Mouse (Mus musculus) embryonic facial prominence, embryonic 14.5 days (tissue): ENCODE results near the gene Foxp1. TPM values are rescaled to one million over a fixed set of nuclear protein-coding genes. Genes with fewer than 3 reads are reported as not detected.
A peak's percentile ranks its signal among the peaks of the same experiment; 100 is the strongest.

Experiments used
- ATAC-seq: fragments of 200-750 bp; cut with Nextera tagmentation; 2 replicates; pipeline ENCODE4 v1.8.0; 2017; ENCODE audit warnings: low read depth, moderate number of reproducible peaks, moderate TSS enrichment
- DNase-seq: peaks from one replicate; pipeline ENCODE4 v3.0.0-alpha.2; 2015; ENCODE audit warnings: low spot score
- H3K27ac ChIP-seq: fragments of 300-500 bp; sonication (generic); replicated peaks from 2 replicates; pipeline ENCODE4 v1.5.1; 2014; ENCODE audit warnings: low read depth, mild to moderate bottlenecking, low read length, moderate library complexity
- H3K27me3 ChIP-seq: fragments of 300-500 bp; sonication (generic); replicated peaks from 2 replicates; pipeline ENCODE4 v1.6.1; 2014; ENCODE audit warnings: low read length; ENCODE audit not compliant: control insufficient read depth, insufficient read depth
- H3K36me3 ChIP-seq: fragments of 300-500 bp; sonication (generic); 2 replicates; pipeline ENCODE4 v1.6.1; 2014; ENCODE audit warnings: low read length, mixed read lengths; ENCODE audit not compliant: control insufficient read depth, insufficient read depth
- H3K4me1 ChIP-seq: fragments of 300-500 bp; sonication (generic); 2 replicates; pipeline ENCODE4 v1.6.1; 2014; ENCODE audit warnings: antibody characterized with exemption, low read length; ENCODE audit not compliant: control insufficient read depth, insufficient read depth
- H3K4me2 ChIP-seq: fragments of 300-500 bp; sonication (generic); 2 replicates; pipeline ENCODE4 v1.6.1; 2014; ENCODE audit warnings: low read depth, mild to moderate bottlenecking, low read length, moderate library complexity, mixed read lengths
- H3K4me3 ChIP-seq: fragments of 300-500 bp; sonication (generic); 2 replicates; pipeline ENCODE4 v1.5.1; 2014; ENCODE audit warnings: low read depth, mild to moderate bottlenecking, low read length
- H3K9ac ChIP-seq: fragments of 300-500 bp; sonication (generic); 2 replicates; pipeline ENCODE4 v1.6.1; 2014; ENCODE audit warnings: low read depth, mild to moderate bottlenecking, low read length, moderate library complexity, mixed read lengths
- H3K9me3 ChIP-seq: fragments of 300-500 bp; sonication (generic); 2 replicates; pipeline ENCODE4 v1.6.1; 2016; ENCODE audit warnings: low read length; ENCODE audit not compliant: control insufficient read depth
- WGBS: fragments of 180-500 bp; shearing (Covaris S2); extraction: QIAGEN DNeasy Blood & Tissue Kit; methylation state at CpG from one replicate; pipeline ENCODE4 v1.1.7; 2014; 5-methylcytosine and 5-hydroxymethylcytosine counted together
- polyA plus RNA-seq: library from polyadenylated mRNA; unstranded; fragments of >200 nt; fragmentation: Nextera tagmentation; extraction: Ambion mirVana; gene quantifications from 2 replicates; pipeline ENCODE4 v1.2.1, GENCODE M21; 2014

Gene Foxp1
- polyA plus RNA-seq, 1 experiment from 2014 or later = 80.1 TPM

GRCm38 (mm10) chr6:99271741-99272140, 250.8 kb downstream of the Foxp1 start:
- Histone ChIP-seq H3K36me3 (no peaks in the 10 kb centered on the region), H3K27me3 (no peaks in the 10 kb centered on the region), H3K27ac (no peak overlapping the region), H3K9ac (no peak overlapping the region), H3K4me3 (no peak overlapping the region), H3K9me3 (no peaks in the 10 kb centered on the region), H3K4me2 (no peak overlapping the region), H3K4me1 (peaks cover 15% of the 10 kb centered on the region; the same call in 1 of the 2 replicates)
- 65% methylated on average over 7 of the region's 7 CpGs for WGBS
- DNase-seq (no peak), ATAC-seq (no peak)

- no peak overlapping the region for H3K4me3 ChIP-seq
- no peaks in the 10 kb centered on the region for H3K36me3 ChIP-seq
- 32% methylated on average over 6 of the region's 6 CpGs for WGBS
- no peak overlapping the region for H3K4me2 ChIP-seq
- no peak overlapping the region for H3K9ac ChIP-seq
- no peaks in the 10 kb centered on the region for H3K9me3 ChIP-seq
- no peaks in the 10 kb centered on the region for H3K27me3 ChIP-seq
- H3K4me1 ChIP-seq = peaks cover 33% of the 10 kb centered on the region
- ATAC-seq = peak; percentile 24; the same call in 1 of the 2 replicates
- H3K27ac ChIP-seq = no peak overlapping the region
- peak; percentile 90 for DNase-seq
These were observed 252.6 kb downstream of the Foxp1 start for GRCm38 (mm10) chr6:99269921-99270320.

- Histone ChIP-seq H3K4me1 (peaks cover 46% of the 10 kb centered on the region), H3K4me2 (no peak overlapping the region), H3K4me3 (no peak overlapping the region), H3K27me3 (no peaks in the 10 kb centered on the region), H3K27ac (no peak overlapping the region), H3K9ac (no peak overlapping the region), H3K9me3 (no peaks in the 10 kb centered on the region), H3K36me3 (no peaks in the 10 kb centered on the region)
- ATAC-seq (peak; percentile 45), DNase-seq (peak; percentile 58)
- WGBS = 50% methylated on average over 20 of the region's 20 CpGs
These were observed 254.1 kb downstream of the Foxp1 start for GRCm38 (mm10) chr6:99268171-99269061.

GRCm38 (mm10) chr6:99265945-99266656, 256.4 kb downstream of the Foxp1 start:
- DNase-seq (peak; percentile 75), ATAC-seq (peak; percentile 45; the same call in 1 of the 2 replicates)
- Histone ChIP-seq H3K27me3 (no peaks in the 10 kb centered on the region), H3K9me3 (no peaks in the 10 kb centered on the region), H3K9ac (0 out of 2 replicates have a peak overlapping the region, but pooled peaks have one; percentile 41), H3K4me3 (peak overlapping the region; percentile 10; the same call in 1 of the 2 replicates), H3K4me1 (peaks cover 51% of the 10 kb centered on the region), H3K27ac (peak overlapping the region; percentile 70), H3K36me3 (no peaks in the 10 kb centered on the region), H3K4me2 (peak overlapping the region; percentile 38)
- 26% methylated on average over 13 of the region's 13 CpGs for WGBS

GRCm38 (mm10) chr6:99265173-99265572, 257.3 kb downstream of the Foxp1 start:
- no peaks in the 10 kb centered on the region for H3K9me3 ChIP-seq
- peaks cover 42% of the 10 kb centered on the region for H3K4me1 ChIP-seq
- H3K4me2 ChIP-seq = peak overlapping the region; percentile 38; the same call in 1 of the 2 replicates
- no peak overlapping the region for H3K9ac ChIP-seq
- no peak overlapping the region for H3K4me3 ChIP-seq
- no peaks in the 10 kb centered on the region for H3K36me3 ChIP-seq
- 30% methylated on average over 4 of the region's 4 CpGs for WGBS
- no peaks in the 10 kb centered on the region for H3K27me3 ChIP-seq
- ATAC-seq (no peak), DNase-seq (no peak)
- no peak overlapping the region; the same call in 1 of the 2 replicates for H3K27ac ChIP-seq

- no peak for DNase-seq
- ATAC-seq = no peak
- WGBS = 34% methylated on average over 13 of the region's 13 CpGs
- Histone ChIP-seq H3K36me3 (no peaks in the 10 kb centered on the region), H3K27me3 (no peaks in the 10 kb centered on the region), H3K9me3 (no peaks in the 10 kb centered on the region), H3K4me3 (no peak overlapping the region), H3K9ac (no peak overlapping the region), H3K27ac (no peak overlapping the region), H3K4me2 (no peak overlapping the region; the same call in 1 of the 2 replicates), H3K4me1 (peaks cover 39% of the 10 kb centered on the region)
These were observed 258.1 kb downstream of the Foxp1 start for GRCm38 (mm10) chr6:99264192-99265093.

GRCm38 (mm10) chr6:99263886-99264185, 258.7 kb downstream of the Foxp1 start:
- DNase-seq (no peak), ATAC-seq (no peak)
- Histone ChIP-seq H3K4me1 (peaks cover 39% of the 10 kb centered on the region), H3K9ac (no peak overlapping the region), H3K4me2 (no peak overlapping the region), H3K27ac (no peak overlapping the region), H3K27me3 (no peaks in the 10 kb centered on the region), H3K4me3 (no peak overlapping the region), H3K9me3 (no peaks in the 10 kb centered on the region), H3K36me3 (no peaks in the 10 kb centered on the region)
- WGBS = 43% methylated on average over 2 of the region's 2 CpGs
